Mouse (Mus musculus) embryonic fibroblast, embryonic 13.5 days (primary cell): Measurements from ENCODE around the gene Zfp277.

ENCODE experiments used
- CTCF ChIP-seq: IDR thresholded peaks from 2 replicates; pipeline ENCODE4 v1.5.1; 2011; ENCODE audit warnings: mild to moderate bottlenecking, control low read depth, low read length, moderate library complexity, borderline replicate concordance; ENCODE audit not compliant: insufficient read depth
- POLR2A ChIP-seq: IDR thresholded peaks from 2 replicates; pipeline ENCODE4 v1.6.1; 2011; ENCODE audit warnings: low read depth, mild to moderate bottlenecking, control low read depth, low read length, moderate library complexity

- TF ChIP-seq POLR2A (no peak), CTCF (no peak)
Observed at GRCm38 (mm10) chr12:40351879-40352278, 93.8 kb downstream of the Zfp277 start.
